Mouse (Mus musculus) erythroblast, embryonic 14.5 days (primary cell): ENCODE results near the gene Olfr203. TPM values are rescaled to one million over a fixed set of nuclear protein-coding genes. Genes with fewer than 3 reads are reported as not detected.

Experiments used
- H3K27me3 ChIP-seq: 2 replicates; pipeline ENCODE4 v1.6.1; 2012; ENCODE audit warnings: inconsistent platforms; ENCODE audit not compliant: control insufficient read depth
- H3K36me3 ChIP-seq: 2 replicates; pipeline ENCODE4 v1.6.1; 2012; ENCODE audit warnings: mild to moderate bottlenecking, inconsistent platforms; ENCODE audit not compliant: control insufficient read depth
- H3K4me1 ChIP-seq: 2 replicates; pipeline ENCODE4 v1.6.1; 2012; ENCODE audit warnings: inconsistent platforms; ENCODE audit not compliant: control insufficient read depth
- H3K4me3 ChIP-seq: replicated peaks from 2 replicates; pipeline ENCODE3; 2012; ENCODE audit warnings: moderate library complexity, mild to moderate bottlenecking, inconsistent platforms
- H3K9me3 ChIP-seq: 2 replicates; pipeline ENCODE4 v1.6.1; 2012; ENCODE audit warnings: low read length, inconsistent platforms, mixed read lengths; ENCODE audit not compliant: control insufficient read depth
- GATA1 ChIP-seq: IDR thresholded peaks from 2 replicates; pipeline ENCODE4 v1.6.1; 2012; ENCODE audit warnings: low read length, inconsistent platforms, mixed read lengths
- TAL1 ChIP-seq: IDR thresholded peaks from 3 replicates; pipeline ENCODE4 v1.6.1; 2012; ENCODE audit warnings: low read length, inconsistent platforms, mixed read lengths
- polyA plus RNA-seq: library from polyadenylated mRNA; stranded (reverse); fragments of >175 nt; gene quantifications from 2 replicates; pipeline ENCODE4 v1.2.3, GENCODE M21; 2012

Gene Olfr203
- polyA plus RNA-seq, 1 experiment = not detected

GRCm38 (mm10) chr16:59349146-59349545, 50.5 kb downstream of the Olfr203 start, which contains the start of gene Olfr206:
Olfr206 (minus strand) TSS chr16:59349246.
- H3K4me1 ChIP-seq = no peaks in the 10 kb centered on the region
- TF ChIP-seq GATA1 (no peak), TAL1 (no peak)
- H3K27me3 ChIP-seq = no peaks in the 10 kb centered on the region
- H3K4me3 ChIP-seq = no peak within 1 kb of the TSS
- 0 out of 2 replicates have a peak, but pooled peaks cover 2% of the 10 kb centered on the region for H3K9me3 ChIP-seq
- H3K36me3 ChIP-seq = no peaks in the 10 kb centered on the region

Other genes with a start within 250 kb of the Olfr203 start
- gene Olfr190, start 220.9 kb upstream of the Olfr203 start, polyA plus RNA-seq = not detected in 2 replicates
- gene Olfr191, start 209.1 kb upstream of the Olfr203 start, polyA plus RNA-seq = not detected in 2 replicates
- gene Olfr193, start 187.0 kb upstream of the Olfr203 start, polyA plus RNA-seq = not detected in 2 replicates
- gene Olfr194, start 177.8 kb upstream of the Olfr203 start, polyA plus RNA-seq = not detected in 2 replicates
- gene Olfr195, start 151.8 kb upstream of the Olfr203 start, polyA plus RNA-seq = not detected in 2 replicates
- not detected in 2 replicates for gene Olfr196, start 128.4 kb upstream of the Olfr203 start, polyA plus RNA-seq
- not detected in 2 replicates for gene Olfr198, start 95.3 kb upstream of the Olfr203 start, polyA plus RNA-seq
- gene Olfr199, start 79.1 kb upstream of the Olfr203 start, polyA plus RNA-seq = not detected in 2 replicates
- gene Olfr201, start 26.2 kb upstream of the Olfr203 start, polyA plus RNA-seq = not detected in 2 replicates
- not detected in 2 replicates for gene Olfr202, start 12.1 kb upstream of the Olfr203 start, polyA plus RNA-seq
- gene Olfr204, start 19.4 kb downstream of the Olfr203 start, polyA plus RNA-seq = not detected in 2 replicates
- gene Olfr205, start 32.3 kb downstream of the Olfr203 start, polyA plus RNA-seq = not detected in 2 replicates
- gene Olfr206, start 50.4 kb downstream of the Olfr203 start, polyA plus RNA-seq = not detected in 2 replicates
- gene Olfr209, start 65.1 kb downstream of the Olfr203 start, polyA plus RNA-seq = not detected in 2 replicates
- gene Gabrr3, start 108.5 kb downstream of the Olfr203 start, polyA plus RNA-seq = 0.01 TPM in 1 of 2 replicates, not detected in the other
- 0.15 and 0.16 TPM in 2 replicates for gene Riox2, start 172.9 kb downstream of the Olfr203 start, polyA plus RNA-seq